Mouse (Mus musculus): Measurements from ENCODE around the gene Trim31. TPM values are rescaled to one million over a fixed set of nuclear protein-coding genes. Genes with fewer than 3 reads are reported as not detected.

Trim31 gene
- not detected for polyA plus RNA-seq (2014; fragmentation: Illumina TruSeq; extraction: RNeasy Lipid Tissue Mini Kit (QIAGEN cat#74804); ENCODE audit: low read depth, low replicate concordance)

DNA sequence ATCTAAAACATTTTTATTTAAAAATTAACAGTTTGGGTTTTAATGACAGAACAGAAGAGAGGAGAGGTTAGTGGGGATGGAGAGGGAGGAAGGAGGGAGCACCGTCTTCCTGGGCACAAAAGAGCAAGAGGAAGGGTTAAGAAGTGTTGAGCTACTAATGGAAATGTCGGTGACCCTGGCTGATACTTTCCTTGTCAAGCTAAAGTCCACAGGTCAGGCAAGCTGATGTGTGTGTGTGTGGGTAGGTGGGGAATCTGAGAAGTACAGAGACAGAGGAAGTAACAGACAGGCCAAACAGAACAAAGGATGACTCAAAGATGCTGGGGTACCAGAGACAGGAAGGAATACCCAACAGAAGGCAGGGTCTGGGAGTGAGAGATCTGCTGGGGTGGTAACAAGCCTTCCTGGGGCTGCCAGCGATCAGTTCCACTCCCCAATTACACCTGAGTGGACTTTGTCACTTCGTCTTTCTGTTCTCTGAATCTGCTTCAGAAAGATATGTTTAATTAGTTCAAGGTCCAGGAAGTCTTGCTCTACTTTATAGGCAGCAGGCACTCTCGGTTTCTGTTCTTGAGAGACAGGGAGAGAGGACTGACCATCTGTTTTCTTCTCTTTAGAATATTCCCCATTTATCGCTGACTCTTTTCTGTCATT, at the start of gene Trim31:
Gene Trim31, plus strand, starts transcription at position 567 of the 654 bp plus-strand sequence.

GRCm38 (mm10) chr17:36866719-36867527, 31.0 kb upstream of the Trim31 start, which contains the start of gene Trim15:
Trim15 (minus strand) TSS chr17:36867210.

GRCm38 (mm10) chr17:36869284-36869954, 28.5 kb upstream of the Trim31 start, which contains the start of gene Trim10:
Trim10 (plus strand) TSS chr17:36869574.

GRCm38 (mm10) chr17:36890073-36890903, 7.6 kb upstream of the Trim31 start, which contains the start of gene Trim40:
Trim40 (minus strand) TSS chr17:36890123.

DNA sequence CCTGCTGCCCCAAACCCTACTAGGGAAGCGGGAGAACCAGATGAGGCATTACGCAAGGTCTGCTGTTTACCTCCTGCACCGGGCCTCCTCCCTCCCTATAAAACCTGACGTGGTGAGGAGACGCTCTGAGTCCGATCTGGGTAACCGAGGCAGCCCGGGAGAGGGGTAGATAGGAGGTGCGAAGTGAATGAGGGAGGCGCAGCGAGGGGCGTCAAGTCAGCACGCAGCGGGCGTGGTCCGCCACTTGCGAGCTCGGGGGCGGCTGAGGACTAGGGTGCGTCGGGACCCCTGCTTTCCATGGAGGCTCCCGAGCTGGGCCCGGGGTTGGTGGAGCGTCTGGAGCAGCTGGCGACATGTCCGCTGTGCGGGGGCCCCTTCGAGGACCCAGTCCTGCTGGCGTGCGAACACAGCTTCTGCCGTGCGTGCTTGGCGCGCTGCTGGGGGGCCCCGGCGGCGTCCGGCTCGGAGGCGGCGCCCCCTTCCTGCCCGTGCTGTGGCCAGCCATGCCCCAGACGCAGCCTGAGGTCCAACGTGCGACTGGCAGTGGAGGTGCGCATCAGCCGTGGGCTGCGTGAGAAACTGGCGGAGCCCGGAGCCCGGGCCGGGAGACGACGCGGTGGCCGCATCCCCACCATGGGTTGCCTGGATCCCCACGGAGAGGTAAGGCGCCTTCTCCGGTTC, 45.0 kb downstream of the Trim31 start, which contains the start of gene Rnf39:
Gene Rnf39, plus strand, starts transcription at position 128 of the 681 bp plus-strand sequence.

GRCm38 (mm10) chr17:36950981-36951947, 53.3 kb downstream of the Trim31 start, which contains the start of gene Ppp1r11:
Ppp1r11 (minus strand) TSS chr17:36951741.

GRCm38 (mm10) chr17:36957999-36958743, 60.3 kb downstream of the Trim31 start, which contains the start of the genes Znrd1 and Znrd1as:
Znrd1 (minus strand) TSS chr17:36958559.
Znrd1as (plus strand) TSS chr17:36958592.

Other genes starting within 250 kb of the Trim31 start
- gene H2-M1, start 225.9 kb upstream of the Trim31 start, polyA plus RNA-seq (2014; fragmentation: Illumina TruSeq; extraction: RNeasy Lipid Tissue Mini Kit (QIAGEN cat#74804); ENCODE audit: low read depth, low replicate concordance): not detected
- gene H2-M10.5, start 125.2 kb upstream of the Trim31 start, polyA plus RNA-seq (2014; fragmentation: Illumina TruSeq; extraction: RNeasy Lipid Tissue Mini Kit (QIAGEN cat#74804); ENCODE audit: low read depth, low replicate concordance): not detected
- gene H2-M10.6, start 85.9 kb upstream of the Trim31 start, polyA plus RNA-seq (2014; fragmentation: Illumina TruSeq; extraction: RNeasy Lipid Tissue Mini Kit (QIAGEN cat#74804); ENCODE audit: low read depth, low replicate concordance): not detected
- gene Trim26, start 61.0 kb upstream of the Trim31 start, polyA plus RNA-seq (2014; fragmentation: Illumina TruSeq; extraction: RNeasy Lipid Tissue Mini Kit (QIAGEN cat#74804); ENCODE audit: low read depth, low replicate concordance): 30.4 TPM
- gene Trim15, start 30.9 kb upstream of the Trim31 start, polyA plus RNA-seq (2014; fragmentation: Illumina TruSeq; extraction: RNeasy Lipid Tissue Mini Kit (QIAGEN cat#74804); ENCODE audit: low read depth, low replicate concordance): not detected
- gene Trim10, start 28.5 kb upstream of the Trim31 start, polyA plus RNA-seq (2014; fragmentation: Illumina TruSeq; extraction: RNeasy Lipid Tissue Mini Kit (QIAGEN cat#74804); ENCODE audit: low read depth, low replicate concordance): not detected
- gene Trim40, start 8.0 kb upstream of the Trim31 start, polyA plus RNA-seq (2014; fragmentation: Illumina TruSeq; extraction: RNeasy Lipid Tissue Mini Kit (QIAGEN cat#74804); ENCODE audit: low read depth, low replicate concordance): 0.41 TPM
- not detected for gene Rnf39, start 44.8 kb downstream of the Trim31 start, polyA plus RNA-seq (2014; fragmentation: Illumina TruSeq; extraction: RNeasy Lipid Tissue Mini Kit (QIAGEN cat#74804); ENCODE audit: low read depth, low replicate concordance)
- 9.0 TPM for gene Ppp1r11, start 53.6 kb downstream of the Trim31 start, polyA plus RNA-seq (2014; fragmentation: Illumina TruSeq; extraction: RNeasy Lipid Tissue Mini Kit (QIAGEN cat#74804); ENCODE audit: low read depth, low replicate concordance)
- gene Znrd1, start 60.4 kb downstream of the Trim31 start, polyA plus RNA-seq (2014; fragmentation: Illumina TruSeq; extraction: RNeasy Lipid Tissue Mini Kit (QIAGEN cat#74804); ENCODE audit: low read depth, low replicate concordance): 18.0 TPM
- 26.9 TPM for gene Znrd1as, start 60.5 kb downstream of the Trim31 start, polyA plus RNA-seq (2014; fragmentation: Illumina TruSeq; extraction: RNeasy Lipid Tissue Mini Kit (QIAGEN cat#74804); ENCODE audit: low read depth, low replicate concordance)
- not detected for gene 2410137M14Rik, start 83.1 kb downstream of the Trim31 start, polyA plus RNA-seq (2014; fragmentation: Illumina TruSeq; extraction: RNeasy Lipid Tissue Mini Kit (QIAGEN cat#74804); ENCODE audit: low read depth, low replicate concordance)
- gene H2-M5, start 91.4 kb downstream of the Trim31 start, polyA plus RNA-seq (2014; fragmentation: Illumina TruSeq; extraction: RNeasy Lipid Tissue Mini Kit (QIAGEN cat#74804); ENCODE audit: low read depth, low replicate concordance): not detected
- gene Zfp57, start 103.0 kb downstream of the Trim31 start, polyA plus RNA-seq (2014; fragmentation: Illumina TruSeq; extraction: RNeasy Lipid Tissue Mini Kit (QIAGEN cat#74804); ENCODE audit: low read depth, low replicate concordance): 4.4 TPM
- gene Mog, start 125.3 kb downstream of the Trim31 start, polyA plus RNA-seq (2014; fragmentation: Illumina TruSeq; extraction: RNeasy Lipid Tissue Mini Kit (QIAGEN cat#74804); ENCODE audit: low read depth, low replicate concordance): not detected
- gene Gabbr1, start 147.8 kb downstream of the Trim31 start, polyA plus RNA-seq (2014; fragmentation: Illumina TruSeq; extraction: RNeasy Lipid Tissue Mini Kit (QIAGEN cat#74804); ENCODE audit: low read depth, low replicate concordance): 34.8 TPM
- not detected for gene Olfr90, start 190.4 kb downstream of the Trim31 start, polyA plus RNA-seq (2014; fragmentation: Illumina TruSeq; extraction: RNeasy Lipid Tissue Mini Kit (QIAGEN cat#74804); ENCODE audit: low read depth, low replicate concordance)
- gene Olfr91, start 200.2 kb downstream of the Trim31 start, polyA plus RNA-seq (2014; fragmentation: Illumina TruSeq; extraction: RNeasy Lipid Tissue Mini Kit (QIAGEN cat#74804); ENCODE audit: low read depth, low replicate concordance): not detected
- gene Olfr92, start 222.0 kb downstream of the Trim31 start, polyA plus RNA-seq (2014; fragmentation: Illumina TruSeq; extraction: RNeasy Lipid Tissue Mini Kit (QIAGEN cat#74804); ENCODE audit: low read depth, low replicate concordance): not detected